Mouse (Mus musculus) MEL (cell line): ENCODE measurements around the gene Atf7ip. TPM values are rescaled to one million over a fixed set of nuclear protein-coding genes. Genes with fewer than 3 reads are reported as not detected.

Source experiments
- DNase-seq: peaks from one replicate; pipeline ENCODE4 v3.0.0; 2011; ENCODE audit warnings: low read depth, low spot score
- H3K27ac ChIP-seq: 2 replicates; pipeline ENCODE4 v1.5.1; 2012; ENCODE audit warnings: low read depth, mild to moderate bottlenecking, control low read depth, low read length, moderate library complexity; ENCODE audit not compliant: control insufficient read depth
- H3K27me3 ChIP-seq, 2 experiments: fragments of 150-350 bp in 1 of 2; sonication (generic) in 1 of 2; 2 replicates each; pipeline ENCODE4 v1.6.1; 2012; ENCODE audit warnings: low read length in 2 of 2, mild to moderate bottlenecking in 2 of 2, improper control_type of control experiment in 1 of 2, moderate library complexity in 1 of 2; ENCODE audit not compliant: insufficient read depth in 2 of 2, control insufficient read depth in 1 of 2
- H3K36me3 ChIP-seq, 2 experiments: 2 replicates each; pipeline ENCODE4 v1.6.1; 2012 to 2014; ENCODE audit warnings: low read length in 2 of 2, improper control_type of control experiment in 1 of 2, inconsistent platforms in 1 of 2, mild to moderate bottlenecking in 1 of 2; ENCODE audit not compliant: insufficient read depth in 2 of 2, control insufficient read depth in 1 of 2
- H3K4me1 ChIP-seq, 2 experiments: fragments of 150-350 bp in 1 of 2; sonication (generic) in 1 of 2; 2 replicates each; pipeline ENCODE4 v1.6.1; 2012; ENCODE audit warnings: low read length in 2 of 2, improper control_type of control experiment in 1 of 2, mild to moderate bottlenecking in 1 of 2; ENCODE audit not compliant: insufficient read depth in 2 of 2, control insufficient read depth in 1 of 2
- H3K4me3 ChIP-seq, 2 experiments: fragments of 150-350 bp in 1 of 2; sonication (generic) in 1 of 2; 2 replicates each; pipeline ENCODE4 v1.5.1; 2012; ENCODE audit warnings: low read depth in 2 of 2, low read length in 2 of 2, mild to moderate bottlenecking in 2 of 2, moderate library complexity in 2 of 2, control low read depth in 1 of 2, improper control_type of control experiment in 1 of 2; ENCODE audit not compliant: control insufficient read depth in 1 of 2, insufficient read depth in 1 of 2
- H3K79me2 ChIP-seq: 2 replicates; pipeline ENCODE4 v1.6.1; 2012; ENCODE audit warnings: mild to moderate bottlenecking, low read length, moderate library complexity; ENCODE audit not compliant: control insufficient read depth, poor library complexity, insufficient read depth
- H3K9ac ChIP-seq: 2 replicates; pipeline ENCODE4 v1.6.1; 2012; ENCODE audit warnings: low read depth, mild to moderate bottlenecking, control low read depth, low read length, moderate library complexity; ENCODE audit not compliant: control insufficient read depth, poor library complexity, severe bottlenecking
- H3K9me3 ChIP-seq: fragments of 150-350 bp; sonication (generic); replicated peaks from 2 replicates; pipeline ENCODE4 v1.6.1; 2012; ENCODE audit warnings: mild to moderate bottlenecking, low read length, improper control_type of control experiment, moderate library complexity; ENCODE audit not compliant: insufficient read depth
- BHLHE40 ChIP-seq: IDR thresholded peaks from 2 replicates; pipeline ENCODE4 v1.6.1; 2012; ENCODE audit warnings: low read depth, mild to moderate bottlenecking, inconsistent platforms, low read length, improper control_type of control experiment, borderline replicate concordance
- CHD1 ChIP-seq: IDR thresholded peaks from 2 replicates; pipeline ENCODE4 v1.6.1; 2012; ENCODE audit warnings: low read depth, mild to moderate bottlenecking, inconsistent platforms, low read length, improper control_type of control experiment
- CTCF ChIP-seq, 3 experiments: IDR thresholded peaks in 2 of 3; conservative IDR thresholded peaks in 1 of 3; 2 replicates each; pipeline ENCODE4 v1.5.1; 2011 to 2012; ENCODE audit warnings: low read length in 3 of 3, low read depth in 2 of 3, mild to moderate bottlenecking in 2 of 3, improper control_type of control experiment in 1 of 3, inconsistent platforms in 1 of 3, mixed read lengths in 1 of 3, moderate library complexity in 1 of 3; ENCODE audit not compliant: control insufficient read depth in 1 of 3, insufficient read depth in 1 of 3, poor library complexity in 1 of 3, severe bottlenecking in 1 of 3
- E2F4 ChIP-seq: IDR thresholded peaks from 2 replicates; pipeline ENCODE4 v1.6.1; 2011; ENCODE audit warnings: low read depth, low read length, improper control_type of control experiment, borderline replicate concordance
- EP300 ChIP-seq, 2 experiments: IDR thresholded peaks; 2 replicates each; pipeline ENCODE4 v1.6.1; 2011; ENCODE audit warnings: improper control_type of control experiment in 2 of 2, low read length in 2 of 2, low read depth in 1 of 2, mild to moderate bottlenecking in 1 of 2
- HCFC1 ChIP-seq: IDR thresholded peaks from 2 replicates; pipeline ENCODE4 v1.6.1; 2012; ENCODE audit warnings: low read depth, mild to moderate bottlenecking, inconsistent platforms, low read length, improper control_type of control experiment, moderate library complexity
- KAT2A ChIP-seq: conservative IDR thresholded peaks from 2 replicates; pipeline ENCODE4 v1.6.1; 2012; ENCODE audit warnings: low read depth, low read length, improper control_type of control experiment, inconsistent platforms
- MAFK ChIP-seq: IDR thresholded peaks from 2 replicates; pipeline ENCODE4 v1.6.1; 2011; ENCODE audit warnings: low read depth, mild to moderate bottlenecking, low read length, improper control_type of control experiment, borderline replicate concordance
- MAX ChIP-seq: IDR thresholded peaks from 2 replicates; pipeline ENCODE4 v1.6.1; 2011; ENCODE audit warnings: low read length, improper control_type of control experiment
- MXI1 ChIP-seq: IDR thresholded peaks from 2 replicates; pipeline ENCODE4 v1.6.1; 2011; ENCODE audit warnings: mild to moderate bottlenecking, low read depth, low read length, improper control_type of control experiment
- MYB ChIP-seq: IDR thresholded peaks from 2 replicates; pipeline ENCODE4 v1.6.1; 2011; ENCODE audit warnings: mild to moderate bottlenecking, low read depth, low read length, improper control_type of control experiment
- MYC ChIP-seq: IDR thresholded peaks from 2 replicates; pipeline ENCODE4 v1.6.1; 2011; ENCODE audit warnings: low read depth, mild to moderate bottlenecking, low read length, improper control_type of control experiment, moderate library complexity
- NELFE ChIP-seq: IDR thresholded peaks from 2 replicates; pipeline ENCODE4 v1.6.1; 2011; ENCODE audit warnings: low read depth, low read length, improper control_type of control experiment
- NRF1 ChIP-seq: IDR thresholded peaks from 2 replicates; pipeline ENCODE4 v1.6.1; 2014; ENCODE audit warnings: low read depth, mild to moderate bottlenecking, inconsistent platforms, low read length, improper control_type of control experiment, moderate library complexity; ENCODE audit not compliant: poor library complexity, insufficient read depth, severe bottlenecking
- POLR2A ChIP-seq, 2 experiments: IDR thresholded peaks; 2 replicates each; pipeline ENCODE4 v1.6.1; 2011 to 2012; ENCODE audit warnings: low read length in 2 of 2, mild to moderate bottlenecking in 2 of 2, control low read depth in 1 of 2, improper control_type of control experiment in 1 of 2, low read depth in 1 of 2, moderate library complexity in 1 of 2; ENCODE audit not compliant: control insufficient read depth in 1 of 2, insufficient read depth in 1 of 2, poor library complexity in 1 of 2
- POLR2AphosphoS5 ChIP-seq: IDR thresholded peaks from 2 replicates; pipeline ENCODE4 v1.6.1; 2012; ENCODE audit warnings: low read depth, borderline replicate concordance, mild to moderate bottlenecking, inconsistent platforms, low read length, moderate library complexity, mixed read lengths
- SIN3A ChIP-seq: IDR thresholded peaks from 2 replicates; pipeline ENCODE4 v1.6.1; 2012; ENCODE audit warnings: low read length, improper control_type of control experiment, inconsistent platforms
- SMC3 ChIP-seq: IDR thresholded peaks from 2 replicates; pipeline ENCODE4 v1.6.1; 2011; ENCODE audit warnings: low read depth, low read length, improper control_type of control experiment
- TAL1 ChIP-seq: IDR thresholded peaks from 2 replicates; pipeline ENCODE4 v1.6.1; 2012; ENCODE audit warnings: mild to moderate bottlenecking, inconsistent platforms, low read length, moderate library complexity, mixed read lengths
- TBP ChIP-seq: IDR thresholded peaks from 2 replicates; pipeline ENCODE4 v1.8.0; 2011; ENCODE audit warnings: low read depth, low read length, improper control_type of control experiment
- TCF12 ChIP-seq: IDR thresholded peaks from 2 replicates; pipeline ENCODE4 v1.6.1; 2014; ENCODE audit warnings: low read depth, mild to moderate bottlenecking, inconsistent platforms, low read length, improper control_type of control experiment, moderate library complexity
- USF1 ChIP-seq: IDR thresholded peaks from 2 replicates; pipeline ENCODE4 v1.6.1; 2014; ENCODE audit warnings: low read depth, mild to moderate bottlenecking, inconsistent platforms, low read length, improper control_type of control experiment, moderate library complexity
- ZKSCAN1 ChIP-seq: IDR thresholded peaks from 2 replicates; pipeline ENCODE4 v1.6.1; 2012; ENCODE audit warnings: low read depth, mild to moderate bottlenecking, inconsistent platforms, low read length, improper control_type of control experiment, moderate library complexity
- ZNF384 ChIP-seq: IDR thresholded peaks from 2 replicates; pipeline ENCODE4 v1.6.1; 2012; ENCODE audit warnings: low read depth, mild to moderate bottlenecking, inconsistent platforms, low read length, improper control_type of control experiment
- polyA plus RNA-seq, 2 experiments: library from polyadenylated mRNA; stranded (reverse) in 1 of 2; unstranded in 1 of 2; fragments of >175 nt in 1 of 2; fragments of >200 nt in 1 of 2; gene quantifications; 2 replicates each; pipeline versions ENCODE4 v1.2.1 to v1.2.4; 2012; ENCODE audit warnings: low replicate concordance in 2 of 2, low read depth in 1 of 2; ENCODE audit not compliant: insufficient read length in 2 of 2, insufficient read depth in 1 of 2, missing spikeins in 1 of 2
- total RNA-seq: library from RNA; depleted of rRNA; stranded (reverse); fragments of 300-350 nt; gene quantifications from 2 replicates; pipeline ENCODE4 v1.2.3, GENCODE M21; 2012

Atf7ip gene
- total and polyA plus RNA-seq, 3 experiments, result 7.3 to 56.1 (median 24.6) TPM

- TF ChIP-seq KAT2A (no peak), CHD1 (no peak), ZNF384 (no peak), MAX (no peak), HCFC1 (no peak), MYB (no peak), MXI1 (no peak), SIN3A (no peak; the same call in 1 of the 2 replicates), USF1 (no peak), ZKSCAN1 (no peak), TBP (no peak), NRF1 (0 out of 2 replicates have a peak, but pooled peaks have one; percentile 19), EP300 (IDR thresholded peaks at IDR 0.05; ENCODE audit: low read depth in 1 of 2, low read length in 2 of 2) (peak in 1 of 2 experiments; percentile 57; a peak in 2 of 4 replicates)
Observed at GRCm38 (mm10) chr6:136492251-136492650, 13.7 kb upstream of the Atf7ip start (continued).

GRCm38 (mm10) chr6:136493486-136493885 is 12.5 kb upstream of the Atf7ip start:
- no peaks in the 10 kb centered on the region for H3K79me2 ChIP-seq
- H3K9me3 ChIP-seq, result no peaks in the 10 kb centered on the region
- H3K27ac ChIP-seq, result no peak overlapping the region
- H3K27me3 ChIP-seq, result no peaks in the 10 kb centered on the region
- no peak for DNase-seq
- H3K4me1 ChIP-seq, result peaks cover 5 to 24% of the 10 kb centered on the region in 2 experiments; a peak in 3 of 4 replicates
- H3K4me3 ChIP-seq, result no peak overlapping the region
- H3K9ac ChIP-seq, result no peak overlapping the region
- TF ChIP-seq SMC3 (no peak), MYB (no peak), TAL1 (no peak), BHLHE40 (no peak), MAFK (no peak), MYC (no peak), NELFE (no peak), POLR2AphosphoS5 (no peak), NRF1 (no peak), MAX (no peak), TCF12 (no peak), CTCF (IDR thresholded peaks at IDR 0.05 in 2 of 3, conservative IDR thresholded peaks at IDR 0.05 in 1 of 3; ENCODE audit: control insufficient read depth in 1 of 3, insufficient read depth in 1 of 3, low read depth in 2 of 3, low read length in 3 of 3, poor library complexity in 1 of 3, severe bottlenecking in 1 of 3) (no peak), E2F4 (no peak), CHD1 (no peak), POLR2A (IDR thresholded peaks at IDR 0.05; ENCODE audit: control insufficient read depth in 1 of 2, insufficient read depth in 1 of 2, low read depth in 1 of 2, low read length in 2 of 2, poor library complexity in 1 of 2) (no peak), MXI1 (no peak)
- TF ChIP-seq, all 39 proteins: peak for 0
- H3K36me3 ChIP-seq, result peaks cover 0 to 17% of the 10 kb centered on the region in 2 experiments; a peak in 2 of 4 replicates
